Mouse (Mus musculus) heart, adult 10 weeks (tissue): ENCODE measurements around the gene D330045A20Rik. TPM values are rescaled to one million over a fixed set of nuclear protein-coding genes. Genes with fewer than 3 reads are reported as not detected.

Experiments used
- polyA plus RNA-seq: library from polyadenylated mRNA; stranded (reverse); fragments of 350-450 nt; fragmentation: Illumina TruSeq; extraction: RNeasy Lipid Tissue Mini Kit (QIAGEN cat#74804); gene quantifications from one replicate; pipeline ENCODE4 v1.2.3, GENCODE M21; 2014; ENCODE audit warnings: low read depth, low replicate concordance

D330045A20Rik gene
- not detected for polyA plus RNA-seq

DNA sequence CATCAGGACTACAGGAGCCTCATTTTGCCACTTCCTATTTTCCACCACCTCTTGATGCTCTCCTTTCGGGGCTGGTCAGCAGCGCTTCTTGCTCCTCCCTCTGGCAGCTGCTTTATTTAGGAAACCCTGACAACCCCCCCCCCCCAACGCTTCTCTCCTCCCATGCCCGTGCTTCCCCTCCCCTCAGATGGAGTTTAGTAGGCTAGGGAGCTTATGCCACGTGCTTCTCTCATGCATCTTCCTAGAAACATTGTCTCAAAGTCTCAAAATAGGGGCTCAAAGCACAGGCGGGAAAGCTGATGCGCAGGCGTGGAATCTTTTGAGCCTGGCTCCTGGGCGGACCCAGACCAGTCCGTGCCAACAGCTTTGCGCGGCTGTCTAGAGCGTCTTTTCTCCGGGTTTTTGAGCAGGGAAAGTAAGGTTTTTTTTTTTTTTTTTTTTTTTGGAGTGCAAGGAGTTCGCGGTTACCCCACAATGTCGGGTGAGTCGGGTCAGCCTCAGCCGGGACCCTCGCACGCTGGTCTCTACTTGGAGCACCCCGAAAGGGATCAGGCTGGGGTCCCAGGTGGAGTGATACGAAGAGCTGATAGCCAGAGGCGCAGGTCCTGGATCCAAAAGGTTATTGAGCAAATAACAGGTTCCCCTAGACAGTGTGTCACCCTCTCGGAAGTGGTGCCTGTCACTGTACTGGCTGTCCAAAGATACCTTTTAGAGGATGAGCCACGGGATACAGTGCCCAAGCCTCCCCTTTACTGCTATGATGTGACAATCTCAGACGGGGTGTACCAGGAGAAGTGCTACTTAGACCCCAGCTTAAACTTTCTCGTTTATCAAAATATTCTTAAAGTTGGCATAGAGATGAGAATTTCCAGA is at the start of gene D330045A20Rik:
Gene D330045A20Rik (plus strand): TSS at position 346 of the 873 bp plus-strand sequence.

DNA sequence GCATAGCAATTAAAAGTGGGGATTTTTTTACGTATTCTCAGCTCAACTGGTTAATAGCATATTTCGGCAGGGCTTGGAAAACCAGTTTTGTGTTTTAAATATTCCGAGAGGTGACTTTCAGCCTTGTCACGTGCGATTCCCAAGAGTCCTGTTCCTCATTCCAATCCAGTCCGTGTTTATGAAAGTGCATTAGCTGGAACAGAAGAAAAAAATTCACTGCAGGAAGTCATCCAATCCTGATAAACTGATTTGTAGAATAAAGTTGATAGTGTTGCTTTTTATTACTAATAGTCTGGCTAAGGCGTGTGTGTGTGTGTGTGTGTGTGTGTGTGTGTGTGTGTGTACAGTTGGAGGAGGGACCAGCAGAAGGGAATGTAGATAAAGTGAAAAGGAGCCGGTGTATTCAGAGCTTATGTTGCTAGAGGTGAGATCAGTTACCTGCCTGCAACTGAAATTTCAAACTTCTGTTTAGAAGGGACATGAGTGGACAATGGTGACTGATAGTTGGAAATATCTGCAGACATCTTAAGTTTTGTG is 82.8 kb downstream of the D330045A20Rik start, which contains the start of gene Rnf128:
Gene Rnf128 (plus strand): TSS at position 392 of the 537 bp plus-strand sequence.

Other genes with a start within 250 kb of the D330045A20Rik start
- gene Trap1a, start 146.7 kb upstream of the D330045A20Rik start, polyA plus RNA-seq, result not detected
- gene Rnf128, start 82.9 kb downstream of the D330045A20Rik start, polyA plus RNA-seq, result 63.7 TPM
- 6.2 TPM for gene Tbc1d8b, start 204.6 kb downstream of the D330045A20Rik start, polyA plus RNA-seq
- gene Gm15013, start 234.1 kb downstream of the D330045A20Rik start, polyA plus RNA-seq, result not detected